Mouse (Mus musculus) myocyte (in vitro differentiated cells): ENCODE measurements around the gene Adgre5.

Source experiments
- CEBPB ChIP-seq: IDR thresholded peaks from 2 replicates; pipeline ENCODE4 v1.6.1; 2011; ENCODE audit warnings: mild to moderate bottlenecking, moderate library complexity; ENCODE audit not compliant: poor library complexity, insufficient read depth, severe bottlenecking
- E2F4 ChIP-seq: IDR thresholded peaks from one replicate; pipeline ENCODE4 v1.6.1; 2011; ENCODE audit warnings: mild to moderate bottlenecking, control low read depth, moderate library complexity; ENCODE audit not compliant: insufficient read depth
- MAX ChIP-seq: IDR thresholded peaks from one replicate; pipeline ENCODE4 v1.6.1; 2011; ENCODE audit warnings: low read depth, mild to moderate bottlenecking, control low read depth
- MYOG ChIP-seq, 3 experiments: IDR thresholded peaks; one replicate each; pipeline ENCODE4 v1.6.1; 2011; ENCODE audit warnings: control low read depth in 2 of 3, low read depth in 2 of 3, mild to moderate bottlenecking in 2 of 3; ENCODE audit not compliant: insufficient read length in 2 of 3, control insufficient read depth in 1 of 3, insufficient read depth in 1 of 3
- POLR2A ChIP-seq: IDR thresholded peaks from one replicate; pipeline ENCODE4 v1.6.1; 2011; ENCODE audit warnings: low read depth, mild to moderate bottlenecking, control low read depth, moderate library complexity; ENCODE audit not compliant: insufficient read length
- POLR2AphosphoS2 ChIP-seq: IDR thresholded peaks from one replicate; pipeline ENCODE4 v1.6.1; 2011; ENCODE audit warnings: low read depth, control low read depth; ENCODE audit not compliant: insufficient read length
- REST ChIP-seq: IDR thresholded peaks from one replicate; pipeline ENCODE4 v1.6.1; 2011; ENCODE audit warnings: mild to moderate bottlenecking, control low read depth, moderate library complexity; ENCODE audit not compliant: insufficient read depth, insufficient read length
- SRF ChIP-seq: IDR thresholded peaks from one replicate; pipeline ENCODE4 v1.6.1; 2011; ENCODE audit warnings: low read depth; ENCODE audit not compliant: control insufficient read depth, insufficient read length
- TCF12 ChIP-seq: IDR thresholded peaks from one replicate; pipeline ENCODE4 v1.6.1; 2011; ENCODE audit warnings: mild to moderate bottlenecking, control low read depth; ENCODE audit not compliant: poor library complexity, insufficient read depth, severe bottlenecking
- TCF3 ChIP-seq: IDR thresholded peaks from one replicate; pipeline ENCODE4 v1.6.1; 2011; ENCODE audit warnings: low read depth, control low read depth; ENCODE audit not compliant: insufficient read length
- USF1 ChIP-seq: IDR thresholded peaks from one replicate; pipeline ENCODE4 v1.6.1; 2011; ENCODE audit warnings: low read depth, mild to moderate bottlenecking, control low read depth, moderate library complexity

GRCm38 (mm10) chr8:83758298-83758697 lies 17.2 kb upstream of the Adgre5 start:
- TF ChIP-seq SRF (no peak), POLR2A (no peak), E2F4 (no peak), POLR2AphosphoS2 (no peak), MAX (no peak), USF1 (no peak), MYOG (IDR thresholded peaks at IDR 0.05; ENCODE audit: control insufficient read depth in 1 of 3, insufficient read depth in 1 of 3, insufficient read length in 2 of 3, low read depth in 2 of 3) (no peak), TCF3 (no peak), TCF12 (no peak), REST (no peak), CEBPB (no peak)
